Mouse (Mus musculus): ENCODE data around the gene Ccdc194. TPM values are rescaled to one million over a fixed set of nuclear protein-coding genes. Genes with fewer than 3 reads are reported as not detected.

Gene Ccdc194
- 0.10 and 0.24 TPM in 2 replicates for polyA plus RNA-seq (2016; fragmentation: Nextera tagmentation; extraction: Ambion mirVana)

GRCm38 (mm10) chr8:71525226-71526050 is at the start of gene Ccdc194:
Ccdc194 (minus strand) TSS chr8:71525711.
- WGBS: 6% methylated on average over 46 of the region's 46 CpGs
- H3K4me3 ChIP-seq: 0 out of 2 replicates have a peak within 1 kb of the TSS, but pooled peaks have one; percentile 5
- H3K27ac ChIP-seq: no peak within 1 kb of the TSS

GRCm38 (mm10) chr8:71575020-71575419 is 49.5 kb upstream of the Ccdc194 start:
- ATAC-seq (ENCODE audit: low FRiP score, low read depth): no peak
- Histone ChIP-seq H3K36me3 (peaks cover 7% of the 10 kb centered on the region; the same call in 1 of the 2 replicates), H3K4me1 (peaks cover 20% of the 10 kb centered on the region), H3K27me3 (replicated peaks) (no peaks in the 10 kb centered on the region), H3K9ac (no peak overlapping the region), H3K4me3 (no peak overlapping the region), H3K27ac (no peak overlapping the region), H3K9me3 (no peaks in the 10 kb centered on the region), H3K4me2 (replicated peaks) (no peak overlapping the region)
- WGBS: 81% methylated on average over 1 of the region's 1 CpGs

More at GRCm38 (mm10) chr8:71525226-71526050, at the start of gene Ccdc194:
- Histone ChIP-seq H3K27me3 (replicated peaks) (peaks cover 52% of the 10 kb centered on the region), H3K4me2 (replicated peaks) (peak within 1 kb of the TSS; percentile 34), H3K9me3 (no peaks in the 10 kb centered on the region), H3K4me1 (peaks cover 4% of the 10 kb centered on the region; the same call in 1 of the 2 replicates), H3K36me3 (no peaks in the 10 kb centered on the region), H3K9ac (peak within 1 kb of the TSS; percentile 10; the same call in 1 of the 2 replicates)
- ATAC-seq (ENCODE audit: low FRiP score, low read depth): no peak

- WGBS: 78% methylated on average over 7 of the region's 7 CpGs
- no peak overlapping the region for H3K4me3 ChIP-seq
- no peaks in the 10 kb centered on the region for H3K27me3 ChIP-seq (replicated peaks)
- no peak for ATAC-seq (ENCODE audit: low FRiP score, low read depth)
- H3K36me3 ChIP-seq: peaks cover 2% of the 10 kb centered on the region; the same call in 1 of the 2 replicates
- no peaks in the 10 kb centered on the region for H3K9me3 ChIP-seq
- peaks cover 20% of the 10 kb centered on the region for H3K4me1 ChIP-seq
- no peak overlapping the region for H3K9ac ChIP-seq
- no peak overlapping the region for H3K4me2 ChIP-seq (replicated peaks)
- H3K27ac ChIP-seq: no peak overlapping the region
Observed at GRCm38 (mm10) chr8:71574426-71574825, 48.9 kb upstream of the Ccdc194 start.

GRCm38 (mm10) chr8:71572847-71573633 is 47.5 kb upstream of the Ccdc194 start:
- 76% methylated on average over 9 of the region's 9 CpGs for WGBS
- Histone ChIP-seq H3K36me3 (no peaks in the 10 kb centered on the region), H3K4me1 (peaks cover 28% of the 10 kb centered on the region), H3K9me3 (no peaks in the 10 kb centered on the region), H3K4me3 (no peak overlapping the region), H3K4me2 (replicated peaks) (peak overlapping the region; percentile 89), H3K27ac (no peak overlapping the region; the same call in 1 of the 2 replicates), H3K27me3 (replicated peaks) (peaks cover 10% of the 10 kb centered on the region), H3K9ac (0 out of 2 replicates have a peak overlapping the region, but pooled peaks have one; percentile 8)
- no peak for ATAC-seq (ENCODE audit: low FRiP score, low read depth)

- Histone ChIP-seq H3K27me3 (replicated peaks) (peaks cover 11% of the 10 kb centered on the region), H3K9me3 (no peaks in the 10 kb centered on the region), H3K36me3 (no peaks in the 10 kb centered on the region), H3K4me2 (replicated peaks) (peak overlapping the region; percentile 89; the same call in 1 of the 2 replicates), H3K4me1 (peaks cover 28% of the 10 kb centered on the region), H3K9ac (no peak overlapping the region), H3K4me3 (no peak overlapping the region), H3K27ac (no peak overlapping the region)
- 87% methylated on average over 2 of the region's 2 CpGs for WGBS
- no peak for ATAC-seq (ENCODE audit: low FRiP score, low read depth)
Observed at GRCm38 (mm10) chr8:71572077-71572476, 46.6 kb upstream of the Ccdc194 start.

GRCm38 (mm10) chr8:71570291-71570954 is 44.9 kb upstream of the Ccdc194 start:
- WGBS: under 1% methylated on average over 41 of the region's 41 CpGs
- ATAC-seq (ENCODE audit: low FRiP score, low read depth): peak; percentile 84
- peak overlapping the region; percentile 89 for H3K4me2 ChIP-seq (replicated peaks)
- peaks cover 20% of the 10 kb centered on the region for H3K27me3 ChIP-seq (replicated peaks)
- peaks cover 28% of the 10 kb centered on the region for H3K4me1 ChIP-seq
- H3K9me3 ChIP-seq: no peaks in the 10 kb centered on the region
- peak overlapping the region; percentile 50 for H3K27ac ChIP-seq
- H3K36me3 ChIP-seq: no peaks in the 10 kb centered on the region
- peak overlapping the region; percentile 61 for H3K4me3 ChIP-seq
- peak overlapping the region; percentile 72 for H3K9ac ChIP-seq

GRCm38 (mm10) chr8:71569366-71570290 is 44.1 kb upstream of the Ccdc194 start:
- no peaks in the 10 kb centered on the region for H3K36me3 ChIP-seq
- peak overlapping the region; percentile 61 for H3K4me3 ChIP-seq
- H3K4me1 ChIP-seq: peaks cover 28% of the 10 kb centered on the region
- no peaks in the 10 kb centered on the region for H3K9me3 ChIP-seq
- H3K27me3 ChIP-seq (replicated peaks): peaks cover 26% of the 10 kb centered on the region
- H3K4me2 ChIP-seq (replicated peaks): peak overlapping the region; percentile 89
- peak; percentile 82 for ATAC-seq (ENCODE audit: low FRiP score, low read depth)
- under 1% methylated on average over 51 of the region's 51 CpGs for WGBS
- H3K27ac ChIP-seq: no peak overlapping the region; the same call in 1 of the 2 replicates
- H3K9ac ChIP-seq: peak overlapping the region; percentile 52

GRCm38 (mm10) chr8:71568941-71569340 is 43.4 kb upstream of the Ccdc194 start:
- no peaks in the 10 kb centered on the region for H3K36me3 ChIP-seq
- H3K27me3 ChIP-seq (replicated peaks): peaks cover 29% of the 10 kb centered on the region
- peak overlapping the region; percentile 52; the same call in 1 of the 2 replicates for H3K9ac ChIP-seq
- no peak for ATAC-seq (ENCODE audit: low FRiP score, low read depth)
- 18% methylated on average over 6 of the region's 6 CpGs for WGBS
- H3K4me1 ChIP-seq: peaks cover 28% of the 10 kb centered on the region
- peak overlapping the region; percentile 61 for H3K4me3 ChIP-seq
- H3K9me3 ChIP-seq: peaks cover 5% of the 10 kb centered on the region; the same call in 1 of the 2 replicates
- no peak overlapping the region for H3K27ac ChIP-seq
- peak overlapping the region; percentile 89 for H3K4me2 ChIP-seq (replicated peaks)

GRCm38 (mm10) chr8:71568387-71568937 is 43.0 kb upstream of the Ccdc194 start, which contains the start of gene Slc27a1:
Slc27a1 (plus strand) TSS chr8:71568882.
- Histone ChIP-seq H3K9ac (peak within 1 kb of the TSS; percentile 52), H3K4me2 (replicated peaks) (peak within 1 kb of the TSS; percentile 89), H3K27me3 (replicated peaks) (peaks cover 33% of the 10 kb centered on the region), H3K4me1 (peaks cover 28% of the 10 kb centered on the region), H3K4me3 (peak within 1 kb of the TSS; percentile 61), H3K27ac (no peak within 1 kb of the TSS; the same call in 1 of the 2 replicates), H3K9me3 (peaks cover 6% of the 10 kb centered on the region; the same call in 1 of the 2 replicates), H3K36me3 (no peaks in the 10 kb centered on the region)
- 13% methylated on average over 13 of the region's 13 CpGs for WGBS
- no peak for ATAC-seq (ENCODE audit: low FRiP score, low read depth)

GRCm38 (mm10) chr8:71567587-71567986 is 42.1 kb upstream of the Ccdc194 start:
- Histone ChIP-seq H3K36me3 (no peaks in the 10 kb centered on the region), H3K4me3 (no peak overlapping the region), H3K4me1 (peaks cover 20% of the 10 kb centered on the region), H3K9me3 (peaks cover 6% of the 10 kb centered on the region; the same call in 1 of the 2 replicates), H3K9ac (no peak overlapping the region), H3K27ac (no peak overlapping the region), H3K4me2 (replicated peaks) (no peak overlapping the region), H3K27me3 (replicated peaks) (peaks cover 42% of the 10 kb centered on the region)
- WGBS: 77% methylated on average over 7 of the region's 7 CpGs
- ATAC-seq (ENCODE audit: low FRiP score, low read depth): no peak

Measured in neural tube, embryonic 12.5 days (tissue).